Mouse (Mus musculus): ENCODE results near the gene Qdpr. TPM values are rescaled to one million over a fixed set of nuclear protein-coding genes. Genes with fewer than 3 reads are reported as not detected.

Gene Qdpr
- polyA plus RNA-seq (2016; fragmentation: Nextera tagmentation; extraction: Ambion mirVana): 132 and 136 TPM in 2 replicates

GRCm38 (mm10) chr5:45449831-45450716, at the start of gene Qdpr:
Gene Qdpr (minus strand): TSS chr5:45450236.
- ATAC-seq (ENCODE audit: insufficient number of reproducible peaks, insufficient read depth, low FRiP score, low TSS enrichment): peak; percentile 99

GRCm38 (mm10) chr5:45497564-45497963, 47.5 kb upstream of the Qdpr start:
- Histone ChIP-seq H3K36me3 (peaks cover 49% of the 10 kb centered on the region), H3K9ac (no peak overlapping the region), H3K9me3 (no peaks in the 10 kb centered on the region), H3K27ac (no peak overlapping the region), H3K4me2 (replicated peaks) (no peak overlapping the region), H3K4me3 (no peak overlapping the region), H3K4me1 (peaks cover 10% of the 10 kb centered on the region), H3K27me3 (no peaks in the 10 kb centered on the region)
- ATAC-seq (ENCODE audit: insufficient number of reproducible peaks, insufficient read depth, low FRiP score, low TSS enrichment): no peak
- WGBS: 90% methylated on average over 5 of the region's 5 CpGs

More at GRCm38 (mm10) chr5:45449831-45450716, at the start of gene Qdpr:
- Histone ChIP-seq H3K9me3 (no peaks in the 10 kb centered on the region), H3K4me3 (peak within 1 kb of the TSS; percentile 72), H3K27me3 (no peaks in the 10 kb centered on the region), H3K9ac (peak within 1 kb of the TSS; percentile 75), H3K4me2 (replicated peaks) (peak within 1 kb of the TSS; percentile 96), H3K27ac (peak within 1 kb of the TSS; percentile 72), H3K4me1 (peaks cover 16% of the 10 kb centered on the region), H3K36me3 (no peaks in the 10 kb centered on the region)
- WGBS: under 1% methylated on average over 70 of the region's 70 CpGs

- H3K9ac ChIP-seq: no peak overlapping the region
Observed at GRCm38 (mm10) chr5:45496930-45497550, 47.0 kb upstream of the Qdpr start.

GRCm38 (mm10) chr5:45496479-45496878, 46.4 kb upstream of the Qdpr start:
- no peak overlapping the region for H3K9ac ChIP-seq
- H3K4me2 ChIP-seq (replicated peaks): no peak overlapping the region
- WGBS: 90% methylated on average over 4 of the region's 4 CpGs
- H3K27ac ChIP-seq: no peak overlapping the region
- H3K4me3 ChIP-seq: no peak overlapping the region
- H3K27me3 ChIP-seq: no peaks in the 10 kb centered on the region
- H3K4me1 ChIP-seq: peaks cover 10% of the 10 kb centered on the region
- H3K9me3 ChIP-seq: no peaks in the 10 kb centered on the region
- no peak for ATAC-seq (ENCODE audit: insufficient number of reproducible peaks, insufficient read depth, low FRiP score, low TSS enrichment)
- H3K36me3 ChIP-seq: peaks cover 42% of the 10 kb centered on the region

More at GRCm38 (mm10) chr5:45496930-45497550, 47.0 kb upstream of the Qdpr start:
- H3K27me3 ChIP-seq: no peaks in the 10 kb centered on the region
- no peaks in the 10 kb centered on the region for H3K9me3 ChIP-seq
- peaks cover 10% of the 10 kb centered on the region for H3K4me1 ChIP-seq
- H3K36me3 ChIP-seq: peaks cover 46% of the 10 kb centered on the region
- H3K4me2 ChIP-seq (replicated peaks): no peak overlapping the region
- no peak overlapping the region for H3K4me3 ChIP-seq
- no peak for ATAC-seq (ENCODE audit: insufficient number of reproducible peaks, insufficient read depth, low FRiP score, low TSS enrichment)
- no peak overlapping the region for H3K27ac ChIP-seq
- 87% methylated on average over 12 of the region's 12 CpGs for WGBS

- H3K27ac ChIP-seq: no peak overlapping the region
- ATAC-seq (ENCODE audit: insufficient number of reproducible peaks, insufficient read depth, low FRiP score, low TSS enrichment): no peak
- peaks cover 39% of the 10 kb centered on the region for H3K36me3 ChIP-seq
- H3K4me2 ChIP-seq (replicated peaks): no peak overlapping the region
- H3K9me3 ChIP-seq: no peaks in the 10 kb centered on the region
- H3K27me3 ChIP-seq: no peaks in the 10 kb centered on the region
- H3K9ac ChIP-seq: no peak overlapping the region
- peaks cover 10% of the 10 kb centered on the region for H3K4me1 ChIP-seq
- no peak overlapping the region for H3K4me3 ChIP-seq
Observed at GRCm38 (mm10) chr5:45496042-45496441, 46.0 kb upstream of the Qdpr start.

GRCm38 (mm10) chr5:45495429-45495975, 45.5 kb upstream of the Qdpr start:
- no peak overlapping the region for H3K9ac ChIP-seq
- no peak overlapping the region for H3K4me2 ChIP-seq (replicated peaks)
- peaks cover 35% of the 10 kb centered on the region for H3K36me3 ChIP-seq
- ATAC-seq (ENCODE audit: insufficient number of reproducible peaks, insufficient read depth, low FRiP score, low TSS enrichment): no peak
- H3K27ac ChIP-seq: no peak overlapping the region
- no peaks in the 10 kb centered on the region for H3K9me3 ChIP-seq
- peaks cover 10% of the 10 kb centered on the region for H3K4me1 ChIP-seq
- H3K4me3 ChIP-seq: no peak overlapping the region
- 89% methylated on average over 3 of the region's 3 CpGs for WGBS
- no peaks in the 10 kb centered on the region for H3K27me3 ChIP-seq

GRCm38 (mm10) chr5:45494093-45494755, 44.2 kb upstream of the Qdpr start:
- H3K4me2 ChIP-seq (replicated peaks): peak overlapping the region; percentile 67
- H3K36me3 ChIP-seq: peaks cover 30% of the 10 kb centered on the region
- peaks cover 10% of the 10 kb centered on the region for H3K4me1 ChIP-seq
- no peaks in the 10 kb centered on the region for H3K27me3 ChIP-seq
- no peak for ATAC-seq (ENCODE audit: insufficient number of reproducible peaks, insufficient read depth, low FRiP score, low TSS enrichment)
- no peaks in the 10 kb centered on the region for H3K9me3 ChIP-seq
- H3K9ac ChIP-seq: peak overlapping the region; percentile 76
- H3K4me3 ChIP-seq: peak overlapping the region; percentile 82
- no peak overlapping the region for H3K27ac ChIP-seq
- WGBS: 62% methylated on average over 9 of the region's 9 CpGs

GRCm38 (mm10) chr5:45493191-45494092, 43.4 kb upstream of the Qdpr start, which contains the start of gene Lap3:
Gene Lap3 (plus strand): TSS chr5:45493374.
- peak; percentile 95 for ATAC-seq (ENCODE audit: insufficient number of reproducible peaks, insufficient read depth, low FRiP score, low TSS enrichment)
- no peaks in the 10 kb centered on the region for H3K27me3 ChIP-seq
- H3K4me2 ChIP-seq (replicated peaks): peak within 1 kb of the TSS; percentile 67
- H3K4me3 ChIP-seq: peak within 1 kb of the TSS; percentile 82
- WGBS: under 1% methylated on average over 78 of the region's 78 CpGs
- H3K36me3 ChIP-seq: peaks cover 22% of the 10 kb centered on the region
- H3K9me3 ChIP-seq: no peaks in the 10 kb centered on the region
- peak within 1 kb of the TSS; percentile 76 for H3K9ac ChIP-seq
- peak within 1 kb of the TSS; percentile 70 for H3K27ac ChIP-seq
- H3K4me1 ChIP-seq: peaks cover 10% of the 10 kb centered on the region

GRCm38 (mm10) chr5:45491776-45492175, 41.7 kb upstream of the Qdpr start:
- peaks cover 10% of the 10 kb centered on the region for H3K4me1 ChIP-seq
- peaks cover 10% of the 10 kb centered on the region for H3K36me3 ChIP-seq
- no peak overlapping the region for H3K4me2 ChIP-seq (replicated peaks)
- H3K27ac ChIP-seq: no peak overlapping the region
- ATAC-seq (ENCODE audit: insufficient number of reproducible peaks, insufficient read depth, low FRiP score, low TSS enrichment): no peak
- no peaks in the 10 kb centered on the region for H3K27me3 ChIP-seq
- H3K4me3 ChIP-seq: no peak overlapping the region
- no peaks in the 10 kb centered on the region for H3K9me3 ChIP-seq
- no peak overlapping the region for H3K9ac ChIP-seq
- WGBS: 73% methylated on average over 4 of the region's 4 CpGs

GRCm38 (mm10) chr5:45483654-45484053, 33.6 kb upstream of the Qdpr start:
- no peak overlapping the region for H3K4me3 ChIP-seq
- no peak for ATAC-seq (ENCODE audit: insufficient number of reproducible peaks, insufficient read depth, low FRiP score, low TSS enrichment)
- H3K4me1 ChIP-seq: no peaks in the 10 kb centered on the region
- no peak overlapping the region for H3K4me2 ChIP-seq (replicated peaks)
- no peak overlapping the region for H3K27ac ChIP-seq
- WGBS: 83% methylated on average over 1 of the region's 1 CpGs
- no peak overlapping the region for H3K9ac ChIP-seq
- no peaks in the 10 kb centered on the region for H3K36me3 ChIP-seq
- H3K27me3 ChIP-seq: no peaks in the 10 kb centered on the region
- no peaks in the 10 kb centered on the region for H3K9me3 ChIP-seq
